Mouse (Mus musculus): ENCODE data around the gene Acer1.

DNA sequence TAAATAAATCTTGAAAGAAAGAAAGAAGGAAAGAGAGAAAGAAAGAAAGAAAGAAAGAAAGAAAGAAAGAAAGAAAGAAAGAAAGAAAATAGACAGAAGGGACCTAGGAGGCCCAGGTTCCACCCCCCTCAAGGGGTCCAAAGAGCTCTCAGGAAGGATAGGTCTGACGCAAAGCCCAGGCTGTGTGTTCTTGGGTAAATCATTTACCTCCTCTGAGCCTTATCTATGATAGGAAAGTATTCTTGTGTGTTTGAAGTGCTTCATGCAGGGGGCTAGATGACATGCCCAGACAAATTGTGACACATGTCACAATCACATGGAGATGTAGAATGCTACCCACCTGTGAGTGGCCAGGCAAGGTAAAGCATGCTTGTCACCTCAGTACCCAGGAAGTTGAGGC is 29.3 kb downstream of the Acer1 start:
- no peak for TF ChIP-seq CTCF (IDR thresholded peaks at IDR 0.05; ENCODE audit: low read depth)
- TF ChIP-seq EP300 (IDR thresholded peaks at IDR 0.05; ENCODE audit: low read depth), result no peak
